Mouse (Mus musculus) adrenal gland, adult 18-20 months (tissue): ENCODE results near the gene Hist1h3g. TPM values are rescaled to one million over a fixed set of nuclear protein-coding genes. Genes with fewer than 3 reads are reported as not detected.
"Not testable (repeated sequence)": the region's sequence is repeated elsewhere in the genome, so short reads cannot be mapped to it uniquely, and the experiment has no call there.

ENCODE experiments used
- DNase-seq, 2 experiments: peaks; one replicate each; pipeline ENCODE4 v3.0.0; 2021 to 2022; ENCODE audit warnings: low spot score in 2 of 2
- total RNA-seq, 2 experiments: library from RNA; stranded (reverse); gene quantifications; 1 replicate in 1 of 2; 2 replicates in 1 of 2; pipeline ENCODE4 v1.2.3; 2021

The Hist1h3g gene
- total RNA-seq, 2 experiments from 2014 or later = 3.8 to 4.7 TPM

GRCm38 (mm10) chr13:23554925-23555838 is 20.0 kb downstream of the Hist1h3g start:
- peak in 1 of 2 experiments; percentile 42 for DNase-seq

GRCm38 (mm10) chr13:23555839-23556416 is 20.7 kb downstream of the Hist1h3g start:
- DNase-seq = peak; percentile 33 to 52

- DNase-seq = no peak
These were observed 21.7 kb downstream of the Hist1h3g start for GRCm38 (mm10) chr13:23556906-23557305.

- not testable (repeated sequence) for DNase-seq
These were observed 25.5 kb downstream of the Hist1h3g start for GRCm38 (mm10) chr13:23560699-23561098.

GRCm38 (mm10) chr13:23561531-23561882 is 26.3 kb downstream of the Hist1h3g start:
- not testable (repeated sequence) for DNase-seq

GRCm38 (mm10) chr13:23561883-23562659 is 26.8 kb downstream of the Hist1h3g start, which contains the start of gene Hist1h3e:
Gene Hist1h3e, minus strand, starts transcription at chr13:23562369.
- peak; percentile 81 to 86 for DNase-seq

GRCm38 (mm10) chr13:23562699-23563462 is 27.7 kb downstream of the Hist1h3g start:
- no peak for DNase-seq

GRCm38 (mm10) chr13:23564482-23564881 is 29.3 kb downstream of the Hist1h3g start:
- DNase-seq = no peak

- DNase-seq = not testable (repeated sequence)
These were observed 35.2 kb downstream of the Hist1h3g start for GRCm38 (mm10) chr13:23570261-23571021.

GRCm38 (mm10) chr13:23571022-23571503 is 35.8 kb downstream of the Hist1h3g start, which contains the start of the genes Hist1h2ae and Hist1h2bg:
Gene Hist1h2ae, minus strand, starts transcription at chr13:23571220.
Gene Hist1h2bg, plus strand, starts transcription at chr13:23571396.
- DNase-seq = peak; percentile 56 to 65

- not testable (repeated sequence) for DNase-seq
These were observed 36.4 kb downstream of the Hist1h3g start for GRCm38 (mm10) chr13:23571504-23572217.

- no peak for DNase-seq
These were observed 37.2 kb downstream of the Hist1h3g start for GRCm38 (mm10) chr13:23572218-23573033.

- not testable (repeated sequence) for DNase-seq
These were observed 38.0 kb downstream of the Hist1h3g start for GRCm38 (mm10) chr13:23573034-23573897.

GRCm38 (mm10) chr13:23573898-23574524 is 38.8 kb downstream of the Hist1h3g start, which contains the start of the genes Hist1h2bf and Hist1h2ad:
Gene Hist1h2bf, minus strand, starts transcription at chr13:23574196.
Gene Hist1h2ad, plus strand, starts transcription at chr13:23574381.
- peak; percentile 36 to 65 for DNase-seq

GRCm38 (mm10) chr13:23574546-23575170 is 39.4 kb downstream of the Hist1h3g start:
- not testable (repeated sequence) for DNase-seq
